Mouse (Mus musculus) G1E (cell line): Measurements from ENCODE around the gene Gulp1. TPM values are rescaled to one million over a fixed set of nuclear protein-coding genes. Genes with fewer than 3 reads are reported as not detected.

Experiments used
- ATAC-seq: 2 replicates; pipeline ENCODE4 v1.8.0; 2016; ENCODE audit warnings: mild to moderate bottlenecking; ENCODE audit not compliant: insufficient number of reproducible peaks, poor library complexity, low FRiP score, severe bottlenecking; ENCODE audit errors: extremely low read depth
- DNase-seq: peaks from one replicate; pipeline ENCODE4 v3.0.0; 2012; ENCODE audit warnings: low spot score
- H3K27me3 ChIP-seq: 2 replicates; pipeline ENCODE4 v1.6.1; 2012; ENCODE audit warnings: mild to moderate bottlenecking, low read length, inconsistent platforms; ENCODE audit not compliant: insufficient read depth
- H3K36me3 ChIP-seq: replicated peaks from 2 replicates; pipeline ENCODE3; 2012; ENCODE audit warnings: mild to moderate bottlenecking, inconsistent platforms
- H3K4me1 ChIP-seq: 2 replicates; pipeline ENCODE4 v1.6.1; 2012; ENCODE audit warnings: low read depth, low read length, inconsistent platforms, mixed read lengths; ENCODE audit not compliant: insufficient read depth
- H3K4me3 ChIP-seq: 2 replicates; pipeline ENCODE4 v1.5.1; 2012; ENCODE audit warnings: low read depth, mild to moderate bottlenecking, inconsistent platforms, low read length, moderate library complexity, mixed read lengths
- H3K9me3 ChIP-seq: replicated peaks from 2 replicates; pipeline ENCODE4 v1.6.1; 2012; ENCODE audit warnings: inconsistent platforms
- CTCF ChIP-seq: IDR thresholded peaks from 2 replicates; pipeline ENCODE4 v1.5.1; 2012; ENCODE audit warnings: low read depth, low read length, inconsistent platforms, mixed read lengths
- GATA1 ChIP-seq: IDR thresholded peaks from 2 replicates; pipeline ENCODE4 v1.6.1; 2012; ENCODE audit warnings: borderline replicate concordance, low read length, inconsistent platforms, mixed read lengths
- GATA2 ChIP-seq: IDR thresholded peaks from 2 replicates; pipeline ENCODE4 v1.6.1; 2012; ENCODE audit warnings: low read depth, low read length, inconsistent platforms, borderline replicate concordance
- POLR2AphosphoS5 ChIP-seq: IDR thresholded peaks from 2 replicates; pipeline ENCODE4 v1.6.1; 2012; ENCODE audit warnings: low read depth, low read length, inconsistent platforms; ENCODE audit not compliant: insufficient replicate concordance
- TAL1 ChIP-seq: conservative IDR thresholded peaks from 2 replicates; pipeline ENCODE4 v1.6.1; 2012; ENCODE audit warnings: low read depth, low read length, inconsistent platforms, mixed read lengths
- polyA plus RNA-seq: library from polyadenylated mRNA; stranded (reverse); fragments of >175 nt; gene quantifications from 2 replicates; pipeline ENCODE4 v1.2.3, GENCODE M21; 2012
- total RNA-seq, 2 experiments: library from RNA; stranded (forward) in 1 of 2; stranded (reverse) in 1 of 2; fragments of 200-1000 nt in 1 of 2; fragments of >200 nt in 1 of 2; fragmentation: Nextera tagmentation in 1 of 2; gene quantifications; 2 replicates each; pipeline ENCODE4 v1.2.3; 2014 to 2017

Gene Gulp1
- total and polyA plus RNA-seq, 3 experiments = not detected

DNA sequence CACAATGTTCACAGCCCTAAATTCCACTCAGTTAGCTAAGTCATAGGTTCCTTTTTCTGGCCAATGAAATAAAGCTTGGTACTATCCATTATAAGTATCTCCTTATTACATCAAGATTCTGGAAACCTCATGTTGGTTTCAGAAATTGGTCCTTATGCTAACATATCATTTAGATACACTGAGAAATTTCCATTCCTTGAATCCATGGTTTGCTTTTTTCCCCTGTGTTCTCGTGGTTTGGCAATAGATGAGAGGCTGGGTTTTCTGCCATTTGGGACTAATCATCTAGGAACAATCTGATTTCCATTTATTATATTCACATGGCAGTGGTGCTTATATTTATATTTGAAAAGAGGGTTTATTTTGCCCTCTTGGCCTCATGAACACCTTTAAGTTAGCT, 226.9 kb downstream of the Gulp1 start:
- H3K27me3 ChIP-seq = no peaks in the 10 kb centered on the region
- no peaks in the 10 kb centered on the region for H3K9me3 ChIP-seq
- DNase-seq = no peak
- no peaks in the 10 kb centered on the region for H3K4me1 ChIP-seq
- no peak overlapping the region for H3K4me3 ChIP-seq
- TF ChIP-seq GATA1 (no peak), TAL1 (no peak)
- ATAC-seq = no peak
- H3K36me3 ChIP-seq = no peaks in the 10 kb centered on the region

DNA sequence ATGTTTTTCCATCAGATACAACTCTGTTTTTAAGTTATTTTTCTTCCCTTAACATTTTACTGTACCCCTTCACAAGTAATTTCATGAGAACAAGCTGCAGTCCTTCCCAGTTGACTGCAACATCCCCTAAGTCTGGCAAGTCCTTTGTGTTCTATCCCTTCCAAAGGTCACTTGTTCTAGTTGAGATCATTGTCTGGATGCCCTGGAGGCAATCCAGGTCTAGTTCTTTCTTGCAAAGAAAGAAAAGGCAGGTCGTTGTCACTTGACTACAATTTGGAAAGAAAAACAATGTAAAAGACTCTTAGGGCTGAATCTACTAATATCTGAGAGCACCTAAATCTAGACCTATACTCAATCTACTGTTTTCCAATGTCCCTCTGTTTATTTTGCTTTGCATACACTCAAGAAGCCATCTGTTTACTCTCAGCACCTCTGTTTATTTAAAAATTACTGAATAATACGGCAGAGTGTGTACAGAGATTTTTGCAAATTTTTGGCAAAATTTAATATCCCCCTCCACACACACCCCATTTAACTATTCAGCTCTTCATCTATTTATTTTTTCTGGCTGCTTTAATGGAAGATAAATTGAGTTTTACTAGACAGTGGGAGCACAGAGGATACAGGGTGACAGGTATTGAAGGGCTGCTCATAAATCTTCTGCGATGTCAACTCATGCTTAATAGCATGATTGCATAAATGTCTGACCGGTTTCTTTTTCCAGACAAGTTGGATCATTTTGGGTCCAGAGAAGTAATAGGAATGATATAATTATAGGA, 252.5 kb downstream of the Gulp1 start:
- Histone ChIP-seq H3K27me3 (no peaks in the 10 kb centered on the region), H3K9me3 (no peaks in the 10 kb centered on the region), H3K4me1 (no peaks in the 10 kb centered on the region), H3K36me3 (no peaks in the 10 kb centered on the region), H3K4me3 (no peak overlapping the region)
- TF ChIP-seq CTCF (no peak), TAL1 (no peak), GATA2 (no peak), POLR2AphosphoS5 (no peak), GATA1 (no peak)
- ATAC-seq (no peak), DNase-seq (no peak)

DNA sequence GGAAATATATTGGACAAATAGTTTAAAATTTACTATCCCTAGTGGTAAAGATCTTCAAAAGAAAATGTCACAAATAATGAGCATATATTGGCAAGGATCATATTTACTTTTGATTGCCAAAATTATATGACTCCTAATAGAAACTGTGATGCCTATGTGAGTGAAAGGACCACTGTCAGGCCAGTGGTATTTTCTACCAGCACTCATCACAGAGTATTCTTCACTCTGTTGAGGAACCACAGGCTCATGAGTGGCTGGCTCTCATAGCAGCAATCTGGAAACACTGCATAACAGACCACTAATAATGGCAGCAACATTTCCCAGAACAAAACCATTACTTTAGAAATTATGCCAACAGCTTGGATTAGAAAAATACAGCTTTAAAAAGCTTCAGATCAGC, 255.1 kb downstream of the Gulp1 start:
- H3K36me3 ChIP-seq = no peaks in the 10 kb centered on the region
- TF ChIP-seq CTCF = no peak
- TF ChIP-seq GATA2 = no peak
- TF ChIP-seq TAL1 = no peak
- no peak for TF ChIP-seq GATA1
- TF ChIP-seq POLR2AphosphoS5 = no peak
- H3K4me3 ChIP-seq = no peak overlapping the region
- no peak for ATAC-seq
- no peaks in the 10 kb centered on the region for H3K4me1 ChIP-seq
- no peaks in the 10 kb centered on the region for H3K9me3 ChIP-seq
- H3K27me3 ChIP-seq = no peaks in the 10 kb centered on the region
- DNase-seq = no peak

DNA sequence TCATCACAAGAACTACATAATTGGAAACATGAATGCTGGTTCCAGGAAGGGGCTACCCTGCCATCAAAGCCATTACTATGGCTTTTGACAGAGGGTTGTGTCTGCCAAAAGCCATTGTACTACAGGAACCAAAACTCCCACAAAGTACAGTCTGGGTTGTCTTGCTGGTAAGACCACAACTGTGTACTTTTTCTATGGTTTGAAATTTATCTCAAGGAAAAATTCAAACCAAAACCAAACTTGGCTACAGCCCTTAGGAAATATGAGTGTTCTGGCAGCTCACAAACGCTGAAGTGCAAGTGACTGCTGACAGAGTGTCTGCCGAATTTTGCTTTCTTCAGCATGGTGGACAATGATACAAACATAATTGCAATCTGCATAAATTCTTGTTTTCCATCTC, 259.0 kb downstream of the Gulp1 start:
- no peak for ATAC-seq
- Histone ChIP-seq H3K9me3 (no peaks in the 10 kb centered on the region), H3K4me1 (no peaks in the 10 kb centered on the region), H3K4me3 (no peak overlapping the region), H3K36me3 (no peaks in the 10 kb centered on the region), H3K27me3 (no peaks in the 10 kb centered on the region)
- no peak for DNase-seq
- TF ChIP-seq GATA1 (no peak), POLR2AphosphoS5 (no peak), GATA2 (no peak), CTCF (no peak)

DNA sequence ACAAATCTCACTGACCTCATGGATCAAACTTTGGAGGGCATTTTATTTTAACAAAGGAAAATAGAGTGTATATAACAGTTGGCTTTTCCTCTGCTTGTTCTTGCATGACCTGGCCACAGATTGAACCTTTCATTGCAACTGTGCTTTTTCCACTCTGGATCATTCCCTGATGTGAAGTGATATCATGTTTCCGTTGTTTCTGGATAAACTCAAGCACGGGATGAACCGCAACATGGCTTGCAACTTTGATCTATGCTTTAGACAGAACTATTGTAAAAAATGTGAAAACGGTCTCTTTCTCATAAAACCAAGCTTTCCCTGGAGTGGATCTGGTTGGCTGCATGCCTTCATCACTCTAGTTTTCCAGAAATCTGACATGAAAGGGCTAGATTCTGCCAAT, 282.6 kb downstream of the Gulp1 start:
- ATAC-seq (no peak), DNase-seq (no peak)
- H3K4me3 ChIP-seq = no peak overlapping the region
- H3K36me3 ChIP-seq = no peaks in the 10 kb centered on the region
- no peaks in the 10 kb centered on the region for H3K27me3 ChIP-seq
- TF ChIP-seq POLR2AphosphoS5 (no peak), CTCF (no peak), GATA1 (no peak), TAL1 (no peak), GATA2 (no peak)
- no peaks in the 10 kb centered on the region for H3K9me3 ChIP-seq
- no peaks in the 10 kb centered on the region for H3K4me1 ChIP-seq
